Mouse (Mus musculus) neural tube, embryonic 14.5 days (tissue): ENCODE measurements around the gene Pfdn5. TPM values are rescaled to one million over a fixed set of nuclear protein-coding genes. Genes with fewer than 3 reads are reported as not detected.

Experiments
- ATAC-seq: fragments of 200-750 bp; cut with Nextera tagmentation; 2 replicates; pipeline ENCODE4 v1.8.0; 2017; ENCODE audit warnings: low read depth, mild to moderate bottlenecking, moderate TSS enrichment, moderate library complexity
- H3K27ac ChIP-seq: fragments of 300-500 bp; sonication (generic); 2 replicates; pipeline ENCODE4 v1.5.1; 2014; ENCODE audit warnings: low read depth, mild to moderate bottlenecking, control low read depth, low read length, moderate library complexity, mixed read lengths
- H3K27me3 ChIP-seq: fragments of 300-500 bp; sonication (generic); 2 replicates; pipeline ENCODE4 v1.6.1; 2014; ENCODE audit warnings: low read length; ENCODE audit not compliant: control insufficient read depth, insufficient read depth
- H3K36me3 ChIP-seq: fragments of 300-500 bp; sonication (generic); 2 replicates; pipeline ENCODE4 v1.6.1; 2014; ENCODE audit warnings: low read length, mixed read lengths; ENCODE audit not compliant: control insufficient read depth, insufficient read depth
- H3K4me1 ChIP-seq: fragments of 300-500 bp; sonication (generic); 2 replicates; pipeline ENCODE4 v1.6.1; 2014; ENCODE audit warnings: low read length; ENCODE audit not compliant: control insufficient read depth, insufficient read depth
- H3K4me2 ChIP-seq: fragments of 300-500 bp; sonication (generic); 2 replicates; pipeline ENCODE4 v1.6.1; 2014; ENCODE audit warnings: mild to moderate bottlenecking, low read depth, low read length, control low read depth
- H3K4me3 ChIP-seq: fragments of 300-500 bp; sonication (generic); 2 replicates; pipeline ENCODE4 v1.5.1; 2014; ENCODE audit warnings: low read depth, low read length, control low read depth, mixed read lengths
- H3K9ac ChIP-seq: fragments of 300-500 bp; sonication (generic); replicated peaks from 2 replicates; pipeline ENCODE4 v1.6.1; 2014; ENCODE audit warnings: low read depth, mild to moderate bottlenecking, control low read depth, low read length, mixed read lengths
- H3K9me3 ChIP-seq: fragments of 300-500 bp; sonication (generic); 2 replicates; pipeline ENCODE4 v1.6.1; 2016; ENCODE audit warnings: low read length; ENCODE audit not compliant: control insufficient read depth
- WGBS: fragments of 180-500 bp; shearing (Covaris S2); extraction: QIAGEN DNeasy Blood & Tissue Kit; methylation state at CpG from one replicate; pipeline ENCODE4 v1.1.7; 2014; 5-methylcytosine and 5-hydroxymethylcytosine counted together
- polyA plus RNA-seq: library from polyadenylated mRNA; unstranded; fragments of >200 nt; fragmentation: Nextera tagmentation; extraction: Ambion mirVana; gene quantifications from 2 replicates; pipeline ENCODE4 v1.2.1, GENCODE M21; 2014

Pfdn5 gene
- polyA plus RNA-seq, 1 experiment from 2014 or later, result 560 TPM

DNA sequence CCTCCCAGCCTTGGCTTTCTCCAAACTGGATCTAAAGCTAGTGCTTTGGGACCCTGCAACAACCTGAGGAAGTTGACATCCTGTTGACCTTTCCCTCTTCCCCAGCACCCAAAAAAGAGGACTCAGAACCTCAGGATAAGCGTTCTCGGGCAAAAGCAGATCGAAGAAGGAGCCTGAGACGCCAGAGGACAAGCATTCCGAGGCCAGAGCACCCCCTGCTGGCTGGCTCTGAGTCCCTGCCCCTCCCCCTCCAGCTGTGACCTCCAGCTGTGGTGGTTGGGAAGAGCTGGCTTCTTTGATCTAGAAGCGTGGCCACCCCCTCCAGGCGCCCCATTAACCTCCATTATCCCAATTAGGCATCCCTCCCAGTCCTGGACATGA lies 51.2 kb downstream of the Pfdn5 start:
- ATAC-seq, result peak; percentile 64
- WGBS, result 2% methylated on average over 7 of the region's 7 CpGs
- Histone ChIP-seq H3K27me3 (no peaks in the 10 kb centered on the region), H3K4me3 (peak overlapping the region; percentile 52), H3K9ac (peak overlapping the region; percentile 62), H3K27ac (peak overlapping the region; percentile 57), H3K9me3 (no peaks in the 10 kb centered on the region), H3K36me3 (no peaks in the 10 kb centered on the region), H3K4me1 (peaks cover 4% of the 10 kb centered on the region; the same call in 1 of the 2 replicates), H3K4me2 (peak overlapping the region; percentile 92)

DNA sequence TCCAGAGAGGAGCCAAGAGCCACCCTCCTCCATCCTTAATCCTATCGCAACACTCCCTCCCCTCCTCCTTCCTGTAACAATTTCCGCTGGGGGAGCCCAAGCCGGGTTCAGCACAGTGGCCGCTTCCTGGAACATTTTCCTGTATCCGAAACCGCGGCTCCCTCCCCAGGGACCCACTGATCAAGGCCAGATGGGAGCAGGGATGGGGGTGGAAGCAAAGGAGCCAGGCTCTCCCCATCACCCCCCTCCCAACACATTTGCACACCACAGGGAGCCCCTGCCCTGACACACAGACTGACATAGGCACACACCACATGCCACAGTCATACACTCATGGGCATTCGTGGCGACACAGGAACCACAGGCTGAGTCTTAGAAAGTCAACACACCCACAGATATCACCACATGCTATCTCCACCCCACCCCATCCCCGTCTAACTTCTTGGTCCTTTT lies 51.9 kb downstream of the Pfdn5 start:
- Histone ChIP-seq H3K9ac (no peak overlapping the region), H3K9me3 (no peaks in the 10 kb centered on the region), H3K4me1 (peaks cover 4% of the 10 kb centered on the region; the same call in 1 of the 2 replicates), H3K4me2 (peak overlapping the region; percentile 92; the same call in 1 of the 2 replicates), H3K36me3 (no peaks in the 10 kb centered on the region), H3K27me3 (no peaks in the 10 kb centered on the region), H3K4me3 (no peak overlapping the region), H3K27ac (no peak overlapping the region)
- ATAC-seq, result no peak
- WGBS, result 5% methylated on average over 10 of the region's 10 CpGs

Other genes with a start within 250 kb of the Pfdn5 start
- 4.3 and 9.5 TPM in 2 replicates for gene Tns2, start 225.7 kb upstream of the Pfdn5 start, polyA plus RNA-seq
- 59.6 and 61.8 TPM in 2 replicates for gene Spryd3, start 189.9 kb upstream of the Pfdn5 start, polyA plus RNA-seq
- gene Igfbp6, start 181.8 kb upstream of the Pfdn5 start, polyA plus RNA-seq, result 0.74 and 1.7 TPM in 2 replicates
- not detected in 2 replicates for gene Soat2, start 175.6 kb upstream of the Pfdn5 start, polyA plus RNA-seq
- 38.2 and 52.9 TPM in 2 replicates for gene Zfp740, start 122.9 kb upstream of the Pfdn5 start, polyA plus RNA-seq
- gene Csad, start 121.4 kb upstream of the Pfdn5 start, polyA plus RNA-seq, result 28.7 and 36.5 TPM in 2 replicates
- 0.55 and 1.6 TPM in 2 replicates for gene Itgb7, start 94.2 kb upstream of the Pfdn5 start, polyA plus RNA-seq
- 4.3 and 6.9 TPM in 2 replicates for gene Rarg, start 68.6 kb upstream of the Pfdn5 start, polyA plus RNA-seq
- gene Gm9918, start 55.6 kb upstream of the Pfdn5 start, polyA plus RNA-seq, result not detected in 2 replicates
- gene Mfsd5, start 46.7 kb upstream of the Pfdn5 start, polyA plus RNA-seq, result 54.0 and 55.1 TPM in 2 replicates
- 3.4 and 4.4 TPM in 2 replicates for gene Espl1, start 29.9 kb upstream of the Pfdn5 start, polyA plus RNA-seq
- gene Myg1, start 5.6 kb downstream of the Pfdn5 start, polyA plus RNA-seq, result 89.1 and 99.2 TPM in 2 replicates
- gene Aaas, start 24.7 kb downstream of the Pfdn5 start, polyA plus RNA-seq, result 25.8 and 26.8 TPM in 2 replicates
- gene Sp7, start 41.1 kb downstream of the Pfdn5 start, polyA plus RNA-seq, result 0.39 and 4.0 TPM in 2 replicates
- gene Sp1, start 80.0 kb downstream of the Pfdn5 start, polyA plus RNA-seq, result 5.3 and 6.3 TPM in 2 replicates
- gene Amhr2, start 119.3 kb downstream of the Pfdn5 start, polyA plus RNA-seq, result 0.22 and 0.82 TPM in 2 replicates
- 85.8 and 104 TPM in 2 replicates for gene Prr13, start 132.9 kb downstream of the Pfdn5 start, polyA plus RNA-seq
- gene Pcbp2, start 144.4 kb downstream of the Pfdn5 start, polyA plus RNA-seq, result 159 and 160 TPM in 2 replicates
- gene Gm10337, start 177.6 kb downstream of the Pfdn5 start, polyA plus RNA-seq, result 8.5 TPM in 1 of 2 replicates, not detected in the other
- gene Map3k12, start 190.9 kb downstream of the Pfdn5 start, polyA plus RNA-seq, result 44.8 and 48.8 TPM in 2 replicates
- gene Tarbp2, start 192.1 kb downstream of the Pfdn5 start, polyA plus RNA-seq, result 86.4 and 87.7 TPM in 2 replicates
- gene Npff, start 198.8 kb downstream of the Pfdn5 start, polyA plus RNA-seq, result 16.0 and 23.9 TPM in 2 replicates